Mouse (Mus musculus) left cerebral cortex, adult 2 months (tissue): ENCODE data around the gene Fhit. TPM values are rescaled to one million over a fixed set of nuclear protein-coding genes. Genes with fewer than 3 reads are reported as not detected.
"Not testable (repeated sequence)": the region's sequence is repeated elsewhere in the genome, so short reads cannot be mapped to it uniquely, and the experiment has no call there.

Source experiments
- DNase-seq, 2 experiments: peaks; one replicate each; pipeline ENCODE4 v3.0.0; 2021 to 2022; ENCODE audit warnings: low spot score in 2 of 2, mixed read lengths in 1 of 2; ENCODE audit errors: extremely low spot score in 1 of 2
- H3K27ac ChIP-seq: fragments of 200-600 bp; 2 replicates; pipeline ENCODE4 v1.8.1; 2022
- H3K4me3 ChIP-seq: fragments of 200-600 bp; 2 replicates; pipeline ENCODE4 v1.8.1; 2022
- CTCF ChIP-seq: fragments of 200-600 bp; IDR thresholded peaks from 2 replicates; pipeline ENCODE4 v1.8.1; 2022; ENCODE audit warnings: antibody characterized with exemption, mild to moderate bottlenecking, moderate library complexity
- intact Hi-C: fragments of 180-260 bp; cut with DNase I; formaldehyde crosslinking; loops from one replicate; pipeline ENCODE4 v1.15.1; 2025
- total RNA-seq, 2 experiments: library from RNA; stranded (reverse); gene quantifications; 2 replicates each; pipeline ENCODE4 v1.2.3; 2021

Gene Fhit
- total RNA-seq, 2 experiments from 2014 or later, result 6.0 to 7.5 TPM

DNA sequence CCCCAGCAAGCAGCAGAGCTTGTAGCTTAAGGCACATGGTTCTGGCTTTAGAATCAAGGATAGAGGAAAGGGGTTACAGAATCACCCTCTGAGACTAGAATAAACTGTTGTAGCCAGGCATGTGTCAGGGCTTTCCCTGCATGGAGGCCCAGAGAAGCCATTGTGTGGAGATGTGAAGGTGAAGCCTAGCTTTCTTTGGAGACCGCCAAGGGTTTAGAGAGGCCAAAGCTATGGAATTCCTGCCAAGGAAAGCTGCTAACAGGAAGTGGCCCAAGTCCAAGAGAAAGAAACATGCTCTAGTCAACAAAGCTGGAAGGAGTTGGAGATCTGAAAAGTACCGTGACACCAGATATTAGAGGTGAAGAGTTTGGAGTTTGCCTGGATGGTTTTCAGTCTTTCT is 1262.3 kb downstream of the Fhit start:
- intact Hi-C loops, result no loop called here
- Histone ChIP-seq H3K27ac (no peak overlapping the region), H3K4me3 (no peak overlapping the region)
- no peak for DNase-seq
- TF ChIP-seq CTCF, result no peak

DNA sequence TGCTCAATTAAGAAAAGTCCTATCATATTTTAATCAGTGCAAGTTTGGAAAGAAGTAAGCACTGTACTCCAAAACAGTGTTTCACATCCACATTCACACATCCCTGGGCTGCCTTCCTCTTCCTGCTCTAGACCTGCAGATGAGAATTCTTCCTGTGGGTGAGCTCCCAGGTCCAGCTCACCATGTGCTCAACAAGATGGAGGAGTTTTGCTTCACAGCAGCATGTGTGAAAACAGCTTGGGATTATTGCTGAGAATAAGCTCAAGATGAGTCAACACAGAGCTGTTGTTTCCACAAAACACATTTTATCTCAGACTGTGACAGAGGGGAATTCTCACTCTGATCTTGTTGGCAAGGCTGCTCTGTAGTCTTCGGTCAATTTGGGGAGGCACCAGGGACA is 1265.3 kb downstream of the Fhit start:
- TF ChIP-seq CTCF, result no peak
- H3K4me3 ChIP-seq, result no peak overlapping the region
- no peak overlapping the region for H3K27ac ChIP-seq
- peak; percentile 11 to 23 for DNase-seq
- intact Hi-C loops, result no loop called here

DNA sequence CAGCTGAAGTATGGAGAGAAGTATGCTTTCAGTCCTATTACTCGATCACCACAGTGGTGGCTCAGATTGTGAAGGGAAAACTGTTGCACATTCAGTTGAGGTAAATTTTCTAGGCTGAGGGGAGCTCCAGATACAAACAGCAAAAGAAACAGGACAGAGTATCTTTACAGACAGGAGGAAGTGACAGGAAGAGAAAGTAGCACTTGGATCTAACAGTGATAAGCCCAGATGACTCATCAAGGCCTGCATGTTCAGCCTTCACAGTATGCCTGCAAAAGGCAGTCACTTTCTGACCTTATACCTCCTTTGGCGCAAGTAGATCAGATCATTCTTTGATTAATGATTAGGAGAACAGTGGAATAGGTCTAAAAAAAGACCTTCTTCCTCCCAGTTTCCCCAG is 1309.8 kb downstream of the Fhit start:
- no peak for TF ChIP-seq CTCF
- no peak for DNase-seq
- no peak overlapping the region for H3K4me3 ChIP-seq
- intact Hi-C loops, result no loop called here
- no peak overlapping the region for H3K27ac ChIP-seq

DNA sequence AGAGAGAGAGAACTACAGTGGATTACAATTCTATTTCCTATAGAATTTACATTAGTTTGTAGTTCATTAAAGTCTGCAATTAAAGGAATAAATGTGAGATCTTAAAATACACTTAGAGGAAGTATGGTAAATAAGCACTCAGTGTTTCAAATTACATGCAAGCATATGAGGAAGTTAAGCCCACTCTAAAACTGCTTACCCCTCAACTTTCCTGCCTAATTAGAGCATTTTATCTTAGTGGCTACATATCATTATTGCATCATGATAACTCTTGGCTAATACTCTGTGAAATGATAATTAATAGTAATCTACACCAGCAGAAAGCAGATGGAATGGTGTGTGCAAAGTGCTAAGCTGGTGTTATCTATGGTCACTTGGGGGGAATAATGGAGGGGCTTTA is 1329.5 kb downstream of the Fhit start:
- no peak overlapping the region for H3K4me3 ChIP-seq
- intact Hi-C loops, result no loop called here
- TF ChIP-seq CTCF, result no peak

DNA sequence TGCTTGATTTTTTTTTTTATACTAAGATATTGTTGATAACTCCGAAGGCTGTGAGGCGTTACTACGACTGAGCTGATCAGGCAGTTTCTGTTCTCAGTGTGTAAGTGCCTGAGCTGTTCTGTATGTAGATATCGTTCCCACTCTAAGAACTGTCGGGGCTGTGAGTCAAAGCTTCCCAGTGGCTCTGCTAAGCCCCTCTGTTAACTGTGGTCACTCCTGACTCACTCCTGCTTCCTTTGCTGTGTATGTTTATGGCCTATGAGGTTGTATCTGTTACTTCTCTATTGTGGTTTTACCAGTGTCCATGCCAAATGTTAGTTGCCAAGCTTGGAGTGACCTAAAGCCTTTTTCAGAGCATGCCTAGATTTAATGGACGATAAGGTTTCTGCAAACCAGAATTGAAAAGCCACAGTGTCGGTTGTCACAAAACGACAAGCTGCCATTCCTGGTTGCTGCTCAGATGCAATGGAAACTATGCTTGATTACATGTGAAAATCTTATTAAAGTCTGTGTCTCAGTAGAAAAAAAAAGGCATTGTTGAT is 1333.1 kb downstream of the Fhit start:
- H3K4me3 ChIP-seq, DNase-seq, H3K27ac ChIP-seq, intact Hi-C loops: not testable (repeated sequence)

More for the DNA sequence above, 1329.5 kb downstream of the Fhit start:
- no peak overlapping the region for H3K27ac ChIP-seq
- DNase-seq, result no peak

DNA sequence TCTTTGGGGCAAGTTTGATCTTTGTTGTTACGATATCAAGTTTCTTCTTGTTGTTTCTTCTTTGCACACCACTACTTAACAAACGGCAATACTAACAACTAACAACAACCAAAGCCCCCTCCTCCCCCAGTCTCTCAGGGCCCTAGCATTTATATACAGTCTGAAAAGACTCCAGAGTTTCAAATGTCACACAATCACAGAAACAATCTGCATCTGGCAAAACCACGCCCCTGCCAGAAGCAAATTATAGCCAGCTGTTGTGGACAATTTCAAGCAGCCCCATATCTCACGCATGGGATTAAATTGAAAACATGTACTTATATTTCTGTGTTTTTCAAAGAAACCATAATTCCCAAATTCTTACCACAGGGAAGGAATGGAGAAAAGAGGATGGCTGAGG is 1345.9 kb downstream of the Fhit start:
- H3K4me3 ChIP-seq, result no peak overlapping the region
- H3K27ac ChIP-seq, result no peak overlapping the region
- intact Hi-C loops, result no loop called here
- no peak for TF ChIP-seq CTCF
- DNase-seq, result no peak

DNA sequence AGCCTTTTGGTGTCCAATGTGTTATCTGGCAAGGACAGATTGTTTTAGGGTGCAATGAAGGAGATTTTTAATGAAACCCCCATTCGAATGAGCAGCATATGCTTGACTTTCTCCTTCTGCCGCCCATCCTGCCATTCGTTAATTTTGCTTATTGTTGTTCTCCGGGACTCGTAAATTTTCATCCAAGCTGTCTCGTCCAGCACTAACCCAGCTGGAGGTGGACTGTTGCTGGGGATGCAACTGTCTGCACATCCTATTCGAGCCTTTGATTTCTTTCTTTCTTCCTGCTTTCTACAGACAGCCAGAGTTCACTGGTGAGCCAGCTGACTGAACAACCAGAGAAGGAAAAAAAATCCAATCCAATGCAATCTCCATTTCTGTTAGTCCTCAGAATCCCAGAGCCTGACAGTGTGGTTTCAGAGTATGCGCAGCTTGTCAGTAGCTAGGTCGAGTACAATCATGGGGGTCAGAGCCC is 1350.0 kb downstream of the Fhit start:
- Histone ChIP-seq H3K4me3 (no peak overlapping the region), H3K27ac (no peak overlapping the region)
- peak in 1 of 2 experiments; percentile 9 for DNase-seq
- TF ChIP-seq CTCF, result no peak
- intact Hi-C loops, result no loop called here

DNA sequence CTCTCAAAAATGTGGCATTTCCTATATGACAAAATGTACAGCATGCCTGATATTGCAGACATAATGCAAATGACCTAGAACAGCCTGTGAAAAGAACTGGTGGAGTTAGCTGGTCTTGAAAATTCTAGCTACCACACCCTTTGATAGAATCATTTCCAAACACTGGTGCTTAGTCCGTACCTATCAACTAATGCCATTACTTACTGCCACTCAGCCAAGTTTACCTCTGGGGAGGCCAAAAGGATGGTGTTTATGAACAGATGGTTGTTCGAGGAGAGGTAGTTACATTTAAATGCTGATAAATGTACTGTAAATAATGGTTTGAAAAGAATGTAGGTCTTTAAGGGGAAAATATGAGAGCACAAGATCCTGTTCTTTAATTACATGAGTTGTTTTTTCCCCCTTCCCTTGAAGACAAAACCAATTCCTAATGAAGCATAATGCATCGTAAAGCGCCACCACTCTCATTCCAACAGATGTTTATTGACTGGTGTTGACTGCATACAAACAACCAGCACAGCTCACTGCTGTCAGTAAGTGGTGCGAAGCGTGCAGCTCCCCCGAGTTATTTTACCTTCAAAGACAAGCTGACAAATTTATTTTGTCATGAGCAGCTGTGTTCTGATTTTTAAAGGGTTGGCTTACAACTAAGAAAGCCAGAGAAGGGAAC is 1350.5 kb downstream of the Fhit start:
- no peak overlapping the region for H3K27ac ChIP-seq
- no peak for DNase-seq
- no peak overlapping the region for H3K4me3 ChIP-seq

DNA sequence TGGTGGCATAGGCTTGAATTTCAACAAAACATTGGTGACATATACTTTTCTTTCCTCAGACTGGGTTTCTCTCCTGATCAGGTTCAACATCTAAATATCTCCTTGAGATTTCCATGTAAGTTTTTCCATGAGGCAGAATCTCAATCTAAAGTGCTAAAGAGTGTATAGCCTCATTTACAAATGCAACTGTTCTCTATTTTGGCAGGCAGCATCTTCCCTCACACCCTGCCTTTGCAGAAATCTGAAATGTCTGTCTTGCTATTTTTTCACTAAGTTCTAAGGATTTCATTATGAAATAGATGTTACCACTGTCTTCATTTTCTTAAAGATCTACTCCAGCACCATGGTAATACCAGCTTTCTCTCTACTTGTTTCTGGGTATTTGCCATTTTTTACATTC is 1368.4 kb downstream of the Fhit start:
- Histone ChIP-seq H3K4me3 (no peak overlapping the region), H3K27ac (no peak overlapping the region)
- intact Hi-C loops, result loop anchor here (5.0 kb wide), 1 partner anchor 146 kb away; no protein-coding TSS in a partner anchor
- no peak for DNase-seq
- no peak for TF ChIP-seq CTCF

More for the DNA sequence above, 1350.5 kb downstream of the Fhit start:
- intact Hi-C loops, result no loop called here
- TF ChIP-seq CTCF, result no peak

DNA sequence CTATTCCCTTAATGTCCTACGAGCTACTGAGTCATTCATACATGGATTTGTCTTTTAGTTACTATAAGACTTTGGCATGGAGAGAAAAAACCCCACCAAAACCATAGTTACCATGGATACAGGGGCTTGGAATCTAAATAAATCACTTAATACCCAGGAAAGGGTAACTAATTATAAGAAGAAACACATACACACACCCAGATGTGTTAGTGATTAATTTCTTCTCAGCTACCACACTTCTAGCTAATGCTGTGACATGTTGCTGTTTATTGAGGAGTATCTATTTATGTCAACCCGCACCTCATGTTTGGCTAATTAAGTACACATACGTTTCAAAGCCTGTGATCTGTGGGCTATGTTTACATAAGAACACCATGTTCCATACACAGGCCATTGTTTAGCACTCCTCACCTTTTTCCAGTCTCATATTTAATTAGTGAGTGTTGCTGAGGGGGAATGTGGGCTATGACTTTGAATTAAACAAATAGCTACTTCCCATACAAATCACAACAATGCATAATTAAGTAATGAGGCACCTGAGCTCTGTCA is 1373.4 kb downstream of the Fhit start:
- DNase-seq, result no peak
- TF ChIP-seq CTCF, result no peak
- Histone ChIP-seq H3K4me3 (no peak overlapping the region), H3K27ac (no peak overlapping the region)
- intact Hi-C loops, result loop anchor here (10.0 kb wide), 1 partner anchor 436 kb away; no protein-coding TSS in a partner anchor

DNA sequence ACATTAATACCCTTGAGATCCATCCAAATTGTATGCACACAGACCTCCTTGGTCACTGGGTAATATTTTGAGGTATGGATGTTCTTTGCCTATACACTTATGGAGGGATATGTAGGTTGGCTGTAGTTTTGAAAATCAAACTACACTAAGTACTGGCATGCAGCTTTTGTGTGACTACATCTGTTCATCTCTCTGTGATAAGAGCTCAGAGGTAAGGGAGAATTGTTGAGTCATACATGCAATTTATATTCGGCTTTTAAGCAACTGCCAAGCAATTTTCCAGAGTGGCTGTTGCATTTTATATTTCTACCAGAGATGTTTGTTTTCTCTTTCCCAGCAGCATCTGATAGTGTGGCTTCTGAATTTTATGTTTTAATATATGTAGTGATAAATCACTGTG is 1374.4 kb downstream of the Fhit start:
- DNase-seq, result no peak
- intact Hi-C loops, result loop anchor here (10.0 kb wide), 1 partner anchor 437 kb away; no protein-coding TSS in a partner anchor
- no peak for TF ChIP-seq CTCF
- no peak overlapping the region for H3K27ac ChIP-seq
- H3K4me3 ChIP-seq, result no peak overlapping the region

DNA sequence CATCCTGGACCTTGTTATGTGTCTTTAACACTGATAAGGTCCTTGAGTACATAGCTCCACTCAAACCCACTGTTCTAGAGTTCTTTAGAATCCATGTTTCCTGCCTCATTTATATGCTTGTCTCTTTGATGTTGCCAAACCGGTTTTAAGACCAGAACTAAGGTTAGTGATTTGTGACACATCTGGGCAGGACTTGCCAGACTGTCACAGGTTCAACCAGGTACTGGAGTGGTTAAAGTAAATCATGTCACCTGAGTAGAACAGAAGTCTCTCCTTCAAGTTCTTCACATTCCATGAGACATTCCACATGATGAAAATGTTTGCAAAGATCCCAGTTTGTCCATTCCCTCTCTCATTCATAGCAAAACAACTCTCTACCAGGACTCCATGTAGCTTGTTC is 1376.0 kb downstream of the Fhit start:
- intact Hi-C loops, result loop anchor here (10.0 kb wide), 1 partner anchor 439 kb away; no protein-coding TSS in a partner anchor
- TF ChIP-seq CTCF, result no peak
- no peak overlapping the region for H3K4me3 ChIP-seq
- no peak overlapping the region for H3K27ac ChIP-seq
- no peak for DNase-seq
